Mouse (Mus musculus) brain, embryonic 14.5 days (tissue): ENCODE data around the gene Ptprb.

Experiments used
- CTCF ChIP-seq: fragments of 200-500 bp; IDR thresholded peaks from 2 replicates; pipeline ENCODE4 v1.5.1; 2012; ENCODE audit warnings: inconsistent platforms, mild to moderate bottlenecking, moderate library complexity, borderline replicate concordance; ENCODE audit not compliant: insufficient read depth, insufficient read length; ENCODE audit errors: extremely low read depth
- POLR2A ChIP-seq: fragments of 200-500 bp; IDR thresholded peaks from 2 replicates; pipeline ENCODE4 v1.6.1; 2012; ENCODE audit warnings: mild to moderate bottlenecking, inconsistent platforms, borderline replicate concordance; ENCODE audit not compliant: poor library complexity, insufficient read depth, insufficient read length, severe bottlenecking; ENCODE audit errors: extremely low read depth

DNA sequence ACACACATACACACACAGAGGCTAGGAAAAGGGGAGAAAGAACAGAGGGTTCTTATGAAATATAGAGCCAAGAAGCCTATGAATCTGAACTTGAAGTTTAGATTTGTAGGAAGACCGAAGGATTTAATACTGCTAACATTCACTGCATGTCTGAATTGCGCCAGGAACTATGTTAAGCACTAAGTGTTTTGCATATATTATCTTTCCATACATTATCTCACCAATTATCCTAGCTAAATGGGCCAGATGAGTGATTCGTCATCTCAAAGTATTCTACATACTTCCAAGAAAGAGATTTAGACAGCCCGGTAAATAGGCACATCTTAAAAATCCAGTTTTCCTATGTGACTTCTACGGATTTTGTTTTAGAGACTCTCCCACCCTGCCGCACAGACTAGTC is 129.7 kb downstream of the Ptprb start:
- TF ChIP-seq POLR2A (no peak), CTCF (no peak)
